Mouse (Mus musculus) forebrain, embryonic 13.5 days (tissue): ENCODE data around the gene Mylk. TPM values are rescaled to one million over a fixed set of nuclear protein-coding genes. Genes with fewer than 3 reads are reported as not detected.
"Not testable (repeated sequence)": the region's sequence is repeated elsewhere in the genome, so short reads cannot be mapped to it uniquely, and the experiment has no call there.

Source experiments
- ATAC-seq: fragments of 200-750 bp; cut with Nextera tagmentation; 2 replicates; pipeline ENCODE4 v1.8.0; 2017
- H3K27ac ChIP-seq: fragments of 300-500 bp; sonication (generic); 2 replicates; pipeline ENCODE4 v1.5.1; 2015; ENCODE audit warnings: inconsistent platforms, mild to moderate bottlenecking, moderate library complexity
- H3K27me3 ChIP-seq: fragments of 300-500 bp; sonication (generic); 2 replicates; pipeline ENCODE4 v1.6.1; 2015; ENCODE audit warnings: mild to moderate bottlenecking, inconsistent platforms
- H3K36me3 ChIP-seq: fragments of 300-500 bp; sonication (generic); 2 replicates; pipeline ENCODE4 v1.6.1; 2015; ENCODE audit warnings: mild to moderate bottlenecking, inconsistent platforms; ENCODE audit not compliant: poor library complexity, severe bottlenecking
- H3K4me1 ChIP-seq: fragments of 300-500 bp; sonication (generic); 2 replicates; pipeline ENCODE4 v1.6.1; 2015; ENCODE audit warnings: inconsistent platforms
- H3K4me2 ChIP-seq: fragments of 300-500 bp; sonication (generic); 2 replicates; pipeline ENCODE4 v1.6.1; 2015; ENCODE audit warnings: inconsistent platforms, mild to moderate bottlenecking, moderate library complexity
- H3K4me3 ChIP-seq: fragments of 300-500 bp; sonication (generic); 2 replicates; pipeline ENCODE4 v1.5.1; 2015; ENCODE audit warnings: mild to moderate bottlenecking, inconsistent platforms
- H3K9ac ChIP-seq: fragments of 300-500 bp; sonication (generic); 2 replicates; pipeline ENCODE4 v1.6.1; 2015; ENCODE audit warnings: mild to moderate bottlenecking, inconsistent platforms
- H3K9me3 ChIP-seq: fragments of 300-500 bp; sonication (generic); replicated peaks from 2 replicates; pipeline ENCODE4 v1.6.1; 2016; ENCODE audit warnings: inconsistent platforms
- WGBS: fragments of 180-500 bp; shearing (Covaris S2); methylation state at CpG from one replicate; pipeline ENCODE4 v1.1.7; 2015; 5-methylcytosine and 5-hydroxymethylcytosine counted together
- polyA plus RNA-seq: library from polyadenylated mRNA; unstranded; fragments of >200 nt; fragmentation: Nextera tagmentation; extraction: Ambion mirVana; gene quantifications from 2 replicates; pipeline ENCODE4 v1.2.1, GENCODE M21; 2015

The Mylk gene
- polyA plus RNA-seq = 3.7 TPM in 2 replicates

DNA sequence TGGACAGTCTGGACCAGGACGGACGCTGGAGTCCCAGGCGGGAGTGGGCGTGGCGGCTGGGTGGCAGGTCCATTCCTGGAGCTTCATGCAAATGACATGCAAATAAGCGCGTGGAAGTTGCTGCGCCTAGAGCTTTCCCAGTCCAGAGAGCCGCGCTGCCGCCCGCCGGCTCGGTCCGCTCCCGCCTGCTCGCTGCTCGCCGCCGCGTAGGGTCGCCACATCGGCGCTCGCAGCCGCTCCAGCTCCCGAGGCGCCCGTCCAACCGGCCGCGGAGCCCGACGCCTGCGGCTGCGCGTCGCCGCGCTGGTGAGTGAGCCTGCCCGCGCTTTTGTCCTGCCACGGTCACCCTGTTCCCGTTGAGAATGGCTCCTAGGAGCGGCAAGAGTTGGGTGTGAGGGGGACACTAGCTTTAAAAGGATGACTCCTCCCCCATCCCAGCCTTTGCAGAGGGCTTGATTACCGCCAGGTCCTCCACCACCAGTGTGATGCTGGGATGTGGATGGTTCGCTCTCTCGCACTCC, at the start of gene Mylk:
Gene Mylk, plus strand, starts transcription at position 146 of the 521 bp plus-strand sequence.
- peaks cover 26% of the 10 kb centered on the region for H3K4me1 ChIP-seq
- H3K9me3 ChIP-seq = no peaks in the 10 kb centered on the region
- peak within 1 kb of the TSS; percentile 61 for H3K9ac ChIP-seq
- peak within 1 kb of the TSS; percentile 81 for H3K4me2 ChIP-seq
- peak within 1 kb of the TSS; percentile 47 for H3K4me3 ChIP-seq
- ATAC-seq = peak; percentile 93
- H3K27ac ChIP-seq = no peak within 1 kb of the TSS
- H3K36me3 ChIP-seq = no peaks in the 10 kb centered on the region
- peaks cover 31% of the 10 kb centered on the region for H3K27me3 ChIP-seq
- 0% methylated on average over 37 of the region's 48 CpGs for WGBS

- not testable (repeated sequence) for H3K27ac ChIP-seq, H3K4me2 ChIP-seq, ATAC-seq, H3K4me1 ChIP-seq, H3K9me3 ChIP-seq, H3K27me3 ChIP-seq, H3K9ac ChIP-seq, H3K4me3 ChIP-seq
- peaks cover 16% of the 10 kb centered on the region for H3K36me3 ChIP-seq
- 69% methylated on average over 3 of the region's 3 CpGs for WGBS
These were observed 46.3 kb upstream of the Mylk start for GRCm38 (mm10) chr16:34698721-34699120.

DNA sequence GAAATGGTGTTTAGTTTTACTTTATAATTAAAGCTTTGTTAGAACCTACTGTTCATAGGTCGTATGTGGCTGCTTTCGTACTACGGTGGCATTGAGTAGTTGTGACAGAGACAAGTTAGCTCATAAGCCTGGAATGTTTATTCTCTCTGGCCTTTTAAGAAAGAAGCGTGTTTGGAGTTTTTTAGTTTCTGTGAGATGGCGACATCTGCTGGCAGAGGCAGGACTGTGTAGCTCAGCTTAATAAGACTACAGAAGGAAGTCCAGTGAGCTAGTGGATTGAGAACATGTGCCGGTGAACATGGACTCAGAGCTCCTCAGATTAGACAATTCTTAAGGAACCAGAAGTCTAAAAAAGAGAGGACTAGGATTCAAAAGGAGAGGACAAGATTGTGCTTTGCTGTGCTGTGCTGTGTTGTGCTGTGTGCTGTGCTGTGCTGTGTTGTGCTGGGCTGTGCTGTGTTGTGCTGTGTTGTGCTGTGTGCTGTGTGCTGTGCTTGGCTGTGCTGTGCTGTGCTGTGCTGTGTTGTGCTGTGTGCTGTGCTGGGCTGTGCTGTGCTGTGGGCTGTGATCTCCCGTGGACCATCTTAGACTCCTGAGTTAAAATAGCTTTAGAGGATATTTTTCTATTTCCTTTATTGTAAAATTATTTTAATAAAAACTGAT, 44.7 kb upstream of the Mylk start:
- peak; percentile 81 for ATAC-seq
- Histone ChIP-seq H3K9ac (no peak overlapping the region), H3K4me1 (0 out of 2 replicates have a peak, but pooled peaks cover 4% of the 10 kb centered on the region), H3K4me3 (no peak overlapping the region), H3K36me3 (peaks cover 25% of the 10 kb centered on the region), H3K4me2 (no peak overlapping the region), H3K9me3 (no peaks in the 10 kb centered on the region), H3K27me3 (no peaks in the 10 kb centered on the region), H3K27ac (no peak overlapping the region)
- WGBS = 21% methylated on average over 7 of the region's 7 CpGs

DNA sequence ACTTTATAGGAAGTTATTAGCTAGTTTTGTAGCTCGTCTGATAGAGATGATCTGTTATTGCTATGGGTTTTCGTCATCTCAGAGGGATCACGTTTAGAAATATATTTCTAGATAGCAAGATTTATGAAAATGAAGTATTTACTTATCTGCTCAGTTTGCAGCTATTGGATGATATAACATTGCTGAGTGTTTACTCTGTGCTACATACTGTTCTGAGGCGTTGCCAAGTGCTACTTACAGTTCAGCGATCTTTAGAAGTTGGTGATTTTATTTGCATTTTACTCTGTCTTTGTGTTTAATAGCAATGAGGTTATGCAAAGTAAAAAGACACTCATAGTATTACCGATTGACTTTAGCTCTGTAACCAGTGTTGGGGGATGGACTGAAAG, 44.2 kb upstream of the Mylk start:
- Histone ChIP-seq H3K4me1 (0 out of 2 replicates have a peak, but pooled peaks cover 4% of the 10 kb centered on the region), H3K9me3 (no peaks in the 10 kb centered on the region), H3K9ac (no peak overlapping the region), H3K4me3 (no peak overlapping the region), H3K27ac (no peak overlapping the region), H3K36me3 (peaks cover 25% of the 10 kb centered on the region), H3K4me2 (no peak overlapping the region), H3K27me3 (no peaks in the 10 kb centered on the region)
- no peak for ATAC-seq
- 85% methylated on average over 6 of the region's 6 CpGs for WGBS

- ATAC-seq = no peak
- Histone ChIP-seq H3K27ac (no peak overlapping the region), H3K27me3 (no peaks in the 10 kb centered on the region), H3K9me3 (no peaks in the 10 kb centered on the region), H3K36me3 (peaks cover 46% of the 10 kb centered on the region), H3K4me1 (no peaks in the 10 kb centered on the region), H3K4me2 (no peak overlapping the region), H3K4me3 (no peak overlapping the region), H3K9ac (no peak overlapping the region)
- WGBS = 90% methylated on average over 2 of the region's 2 CpGs
These were observed 39.0 kb upstream of the Mylk start for GRCm38 (mm10) chr16:34706019-34706418.

DNA sequence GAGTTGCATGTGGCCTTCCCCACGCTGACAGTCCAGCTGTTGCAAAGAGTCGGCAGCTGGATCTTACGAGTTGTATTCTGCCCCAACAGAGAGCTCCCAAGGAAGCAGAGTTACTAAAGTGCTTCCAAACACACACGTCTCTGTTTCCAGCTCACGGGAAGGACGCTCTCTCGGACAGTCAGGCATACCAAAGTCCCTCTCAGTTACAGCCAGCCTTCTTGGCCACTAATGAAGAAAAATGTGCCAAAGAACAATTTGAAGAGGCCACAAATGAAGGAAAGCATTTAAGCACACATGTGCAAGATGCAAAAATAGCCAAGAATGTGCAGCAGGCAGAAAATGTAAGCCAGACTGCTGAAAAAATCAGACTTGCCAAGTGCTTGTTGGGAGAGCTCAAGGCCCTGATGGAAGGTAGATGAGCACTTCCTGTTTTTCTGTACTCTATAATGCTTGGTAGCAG, 38.5 kb upstream of the Mylk start:
- H3K27me3 ChIP-seq = no peaks in the 10 kb centered on the region
- no peaks in the 10 kb centered on the region for H3K9me3 ChIP-seq
- H3K4me3 ChIP-seq = no peak overlapping the region
- H3K4me1 ChIP-seq = no peaks in the 10 kb centered on the region
- H3K4me2 ChIP-seq = no peak overlapping the region
- WGBS = 90% methylated on average over 7 of the region's 7 CpGs
- H3K9ac ChIP-seq = no peak overlapping the region
- ATAC-seq = no peak
- no peak overlapping the region for H3K27ac ChIP-seq
- peaks cover 46% of the 10 kb centered on the region for H3K36me3 ChIP-seq

DNA sequence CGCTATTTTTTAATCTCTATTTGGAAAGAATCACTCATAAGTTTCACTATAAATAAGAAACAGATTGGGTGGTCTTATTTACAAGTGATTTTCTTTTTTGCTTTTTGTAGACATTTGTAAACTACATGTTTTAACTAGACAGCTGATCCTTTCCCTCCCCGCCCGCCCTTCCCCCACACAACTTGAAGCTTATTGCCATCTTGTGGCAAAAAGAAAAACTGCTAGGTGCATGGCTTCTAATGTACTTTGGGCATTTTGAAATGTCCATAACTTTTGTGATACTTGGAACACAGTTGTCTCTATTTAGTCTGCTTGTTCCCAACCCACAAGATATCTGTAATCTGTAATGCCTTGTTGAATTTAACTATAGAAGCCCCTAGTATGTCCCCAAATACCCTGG, 33.5 kb upstream of the Mylk start:
- no peak overlapping the region for H3K4me3 ChIP-seq

DNA sequence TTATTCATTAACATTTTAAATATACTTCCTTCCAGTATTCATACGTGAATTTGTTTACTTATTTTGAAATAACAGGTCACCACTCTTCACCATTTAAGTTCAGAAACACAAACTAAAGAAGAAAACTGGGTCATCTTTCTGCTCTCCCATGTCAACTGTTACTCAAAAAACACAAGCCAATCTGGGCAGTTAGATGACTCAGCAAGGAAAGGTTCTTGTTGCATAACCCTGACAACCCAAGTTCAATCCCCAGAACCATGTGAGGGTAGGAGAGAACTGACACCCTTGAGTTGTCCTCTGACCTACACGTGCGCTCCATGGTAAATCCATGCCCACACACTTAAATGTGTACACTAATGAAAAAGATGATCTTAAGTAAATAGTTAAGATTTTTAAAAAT, 19.9 kb upstream of the Mylk start:
- no peak overlapping the region for H3K27ac ChIP-seq
- H3K9ac ChIP-seq = no peak overlapping the region
- no peak overlapping the region for H3K4me2 ChIP-seq
- H3K4me3 ChIP-seq = no peak overlapping the region
- no peaks in the 10 kb centered on the region for H3K9me3 ChIP-seq
- no peaks in the 10 kb centered on the region for H3K4me1 ChIP-seq
- H3K27me3 ChIP-seq = no peaks in the 10 kb centered on the region
- no peak for ATAC-seq
- peaks cover 33% of the 10 kb centered on the region for H3K36me3 ChIP-seq
- WGBS = 97% methylated on average over 3 of the region's 3 CpGs

More for the DNA sequence above, 33.5 kb upstream of the Mylk start:
- H3K9me3 ChIP-seq = no peaks in the 10 kb centered on the region
- no peaks in the 10 kb centered on the region for H3K4me1 ChIP-seq
- peaks cover 34% of the 10 kb centered on the region for H3K36me3 ChIP-seq
- ATAC-seq = no peak
- no peak overlapping the region for H3K9ac ChIP-seq
- no peak overlapping the region for H3K27ac ChIP-seq
- no peak overlapping the region for H3K4me2 ChIP-seq
- WGBS = 75% methylated on average over 3 of the region's 3 CpGs
- no peaks in the 10 kb centered on the region for H3K27me3 ChIP-seq

- H3K4me3 ChIP-seq, H3K4me1 ChIP-seq, H3K4me2 ChIP-seq, H3K27me3 ChIP-seq, H3K9me3 ChIP-seq, H3K27ac ChIP-seq, ATAC-seq, H3K9ac ChIP-seq: not testable (repeated sequence)
- H3K36me3 ChIP-seq = peaks cover 15% of the 10 kb centered on the region
These were observed 16.4 kb upstream of the Mylk start for GRCm38 (mm10) chr16:34728610-34729009.

DNA sequence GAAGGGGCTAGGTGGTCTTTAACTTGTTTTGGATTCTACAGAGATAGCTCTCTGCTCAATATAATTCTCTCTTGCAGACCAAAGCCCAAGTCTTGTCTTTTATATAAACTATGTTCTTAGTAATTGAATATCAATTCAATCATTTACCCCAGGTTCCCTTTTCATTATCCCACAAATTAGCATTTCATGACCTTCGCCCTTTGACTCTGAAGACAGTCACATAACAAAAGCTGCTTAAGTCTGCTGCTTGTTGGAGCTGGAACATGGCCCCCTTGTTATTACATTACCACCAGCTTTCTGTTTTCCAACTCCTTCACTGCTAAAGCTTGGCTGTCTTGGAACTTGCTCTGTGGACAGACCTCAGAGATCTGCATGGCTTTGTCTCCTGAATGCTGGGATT, 15.6 kb upstream of the Mylk start:
- H3K4me1 ChIP-seq = no peaks in the 10 kb centered on the region
- H3K4me3 ChIP-seq = no peak overlapping the region
- 92% methylated on average over 1 of the region's 1 CpGs for WGBS
- H3K27me3 ChIP-seq = no peaks in the 10 kb centered on the region
- no peak overlapping the region for H3K9ac ChIP-seq
- no peak overlapping the region for H3K27ac ChIP-seq
- H3K9me3 ChIP-seq = no peaks in the 10 kb centered on the region
- no peak overlapping the region for H3K4me2 ChIP-seq
- no peak for ATAC-seq
- H3K36me3 ChIP-seq = peaks cover 10% of the 10 kb centered on the region

DNA sequence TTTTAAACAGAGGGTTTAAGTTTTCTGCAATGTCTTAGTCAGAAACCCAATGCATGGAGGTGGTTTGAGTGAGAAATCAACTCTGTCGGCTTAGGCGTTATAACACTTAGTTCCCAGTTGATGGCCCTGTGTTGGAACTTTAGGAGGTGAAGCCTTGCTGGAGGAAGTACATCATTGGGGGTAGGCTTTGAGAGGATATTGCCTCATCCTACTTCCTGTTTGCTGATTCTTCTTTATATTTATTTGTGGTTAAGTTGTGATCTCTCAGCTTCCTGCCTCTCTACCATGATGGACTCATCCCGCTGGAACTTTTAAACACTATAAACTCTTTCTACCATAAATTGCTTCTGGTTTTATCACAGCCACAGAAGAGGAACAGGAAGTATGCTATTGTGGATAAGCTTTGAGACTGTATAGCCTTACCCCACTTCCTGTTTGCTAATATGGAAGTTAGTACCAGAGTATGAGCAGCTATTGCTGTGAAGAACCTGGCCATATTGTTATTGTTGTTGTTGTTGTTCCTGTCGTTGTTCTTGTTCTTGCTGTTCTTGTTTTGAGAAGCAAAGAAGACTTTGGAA, 6.3 kb upstream of the Mylk start:
- Histone ChIP-seq H3K4me1 (no peaks in the 10 kb centered on the region), H3K27ac (no peak overlapping the region), H3K9me3 (no peaks in the 10 kb centered on the region), H3K9ac (no peak overlapping the region), H3K36me3 (no peaks in the 10 kb centered on the region), H3K4me3 (no peak overlapping the region), H3K27me3 (peaks cover 4% of the 10 kb centered on the region), H3K4me2 (no peak overlapping the region)
- ATAC-seq = no peak
- 93% methylated on average over 4 of the region's 4 CpGs for WGBS

- H3K4me2 ChIP-seq = no peak overlapping the region
- no peak for ATAC-seq
- H3K27ac ChIP-seq = no peak overlapping the region
- H3K4me1 ChIP-seq = peaks cover 11% of the 10 kb centered on the region
- H3K9ac ChIP-seq = no peak overlapping the region
- peaks cover 28% of the 10 kb centered on the region for H3K27me3 ChIP-seq
- 50% methylated on average over 2 of the region's 2 CpGs for WGBS
- no peaks in the 10 kb centered on the region for H3K9me3 ChIP-seq
- H3K36me3 ChIP-seq = no peaks in the 10 kb centered on the region
- no peak overlapping the region for H3K4me3 ChIP-seq
These were observed 2.1 kb upstream of the Mylk start for GRCm38 (mm10) chr16:34742930-34743329.
